Mouse (Mus musculus): Measurements from ENCODE around the gene Lsm4.

GRCm38 (mm10) chr8:70654121-70654520, 18.9 kb upstream of the Lsm4 start:
- TF ChIP-seq GATA1 (IDR thresholded peaks at IDR 0.05; ENCODE audit: borderline replicate concordance, low read length) = no peak
- no peak for TF ChIP-seq FLI1 (IDR thresholded peaks at IDR 0.05; ENCODE audit: low read length)

All from megakaryocyte, embryonic 14.5 days (primary cell).